Mouse (Mus musculus): ENCODE data around the gene Cep170. TPM values are rescaled to one million over a fixed set of nuclear protein-coding genes. Genes with fewer than 3 reads are reported as not detected.

The Cep170 gene
- polyA plus RNA-seq, 1 experiment from 2014 or later = 20.1 TPM

DNA sequence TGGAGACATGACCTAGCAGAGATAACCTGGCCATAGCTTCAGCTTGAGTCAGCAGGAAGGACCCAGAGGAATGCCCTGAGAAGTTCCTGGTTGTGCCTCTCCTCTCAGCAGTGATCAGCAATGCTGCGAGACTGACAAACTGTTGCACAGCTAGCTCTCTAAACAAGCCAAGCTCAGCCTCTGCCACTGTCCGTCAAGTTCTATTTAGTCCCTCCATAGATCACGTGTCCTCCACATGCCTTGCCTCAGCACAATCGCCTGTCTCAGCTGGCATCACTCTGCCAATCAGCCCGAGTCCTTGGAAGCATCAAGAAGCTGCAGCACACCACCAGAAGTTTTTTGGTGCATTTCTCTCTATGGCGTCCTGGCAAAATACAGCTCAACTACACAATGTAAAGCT, 21.0 kb upstream of the Cep170 start:
- Histone ChIP-seq H3K27me3 (replicated peaks) (no peaks in the 10 kb centered on the region), H3K36me3 (no peaks in the 10 kb centered on the region), H3K9ac (no peak overlapping the region), H3K27ac (no peak overlapping the region), H3K4me2 (peak overlapping the region; percentile 70), H3K4me3 (replicated peaks) (no peak overlapping the region), H3K9me3 (no peaks in the 10 kb centered on the region), H3K4me1 (no peaks in the 10 kb centered on the region; the same call in 1 of the 2 replicates)
- ATAC-seq (ENCODE audit: insufficient read depth, low FRiP score, low read depth) = no peak
- WGBS = 62% methylated on average over 6 of the region's 6 CpGs

DNA sequence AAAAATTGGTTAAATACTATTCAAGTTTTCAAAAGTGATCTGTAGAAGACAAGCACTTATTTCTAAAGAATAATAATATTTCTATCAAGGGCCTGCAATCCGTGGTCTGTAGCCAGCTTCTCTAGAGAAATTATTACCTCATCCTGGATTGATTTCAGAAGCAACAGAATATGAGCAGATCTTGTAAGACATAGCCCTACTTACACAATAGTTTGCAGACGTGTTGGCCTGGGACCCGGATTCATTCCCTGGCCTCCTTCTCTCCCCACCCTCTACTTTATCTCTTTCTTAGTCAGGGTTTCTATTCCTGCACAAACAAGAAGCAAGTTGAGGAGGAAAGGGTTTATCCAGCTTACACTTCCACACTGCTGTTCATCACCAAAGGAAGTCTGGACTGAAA, 20.1 kb upstream of the Cep170 start:
- ATAC-seq (ENCODE audit: insufficient read depth, low FRiP score, low read depth) = no peak
- WGBS = 61% methylated on average over 3 of the region's 3 CpGs
- Histone ChIP-seq H3K27ac (no peak overlapping the region), H3K4me3 (replicated peaks) (no peak overlapping the region), H3K27me3 (replicated peaks) (no peaks in the 10 kb centered on the region), H3K4me2 (no peak overlapping the region), H3K4me1 (no peaks in the 10 kb centered on the region; the same call in 1 of the 2 replicates), H3K36me3 (no peaks in the 10 kb centered on the region), H3K9me3 (no peaks in the 10 kb centered on the region), H3K9ac (no peak overlapping the region)

DNA sequence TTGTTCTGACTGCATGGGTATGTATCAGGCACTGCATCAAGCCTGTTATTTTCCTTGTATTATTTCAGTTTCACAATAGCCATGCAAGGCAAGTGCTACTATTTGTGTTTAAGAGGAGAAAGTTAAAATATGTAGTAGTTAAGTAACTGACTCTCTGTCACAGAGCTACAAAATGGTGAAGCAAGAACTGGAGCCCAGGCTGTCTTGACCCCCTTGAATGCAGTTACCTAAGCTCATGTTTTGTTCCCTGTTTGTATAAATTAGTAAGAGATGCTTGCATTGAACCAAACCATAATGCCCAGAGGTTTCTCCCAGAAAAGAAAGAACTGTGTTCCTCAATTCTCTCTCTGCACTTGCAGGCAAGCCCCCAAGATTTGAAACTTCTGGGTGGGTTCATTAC, 19.4 kb upstream of the Cep170 start:
- Histone ChIP-seq H3K27ac (no peak overlapping the region), H3K27me3 (replicated peaks) (no peaks in the 10 kb centered on the region), H3K4me3 (replicated peaks) (no peak overlapping the region), H3K4me2 (no peak overlapping the region), H3K4me1 (no peaks in the 10 kb centered on the region; the same call in 1 of the 2 replicates), H3K9me3 (no peaks in the 10 kb centered on the region), H3K9ac (no peak overlapping the region), H3K36me3 (no peaks in the 10 kb centered on the region)
- no peak for ATAC-seq (ENCODE audit: insufficient read depth, low FRiP score, low read depth)

DNA sequence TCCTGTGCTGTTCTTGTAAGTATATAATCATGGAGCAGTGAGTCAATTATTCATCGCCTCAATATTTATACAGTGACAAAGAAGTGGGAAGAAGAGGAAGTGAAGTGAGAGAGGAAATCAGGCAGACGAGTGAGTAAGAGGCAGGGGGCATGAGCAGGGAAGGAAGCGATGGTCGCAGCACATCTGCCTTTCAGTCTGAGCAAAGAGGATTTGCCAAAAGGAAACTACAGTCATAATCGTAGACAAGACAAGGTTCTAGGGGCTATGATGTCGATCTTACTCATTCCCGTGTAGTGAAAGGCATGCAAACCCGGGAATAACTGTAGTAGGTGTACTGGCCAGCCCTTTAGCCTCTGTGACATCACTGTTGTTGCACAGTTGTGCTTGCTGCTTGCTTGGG, 18.7 kb upstream of the Cep170 start:
- Histone ChIP-seq H3K9me3 (no peaks in the 10 kb centered on the region), H3K9ac (no peak overlapping the region), H3K4me1 (no peaks in the 10 kb centered on the region; the same call in 1 of the 2 replicates), H3K4me3 (replicated peaks) (no peak overlapping the region), H3K27ac (no peak overlapping the region), H3K36me3 (no peaks in the 10 kb centered on the region), H3K27me3 (replicated peaks) (no peaks in the 10 kb centered on the region), H3K4me2 (no peak overlapping the region)
- WGBS = 61% methylated on average over 8 of the region's 8 CpGs
- ATAC-seq (ENCODE audit: insufficient read depth, low FRiP score, low read depth) = no peak

DNA sequence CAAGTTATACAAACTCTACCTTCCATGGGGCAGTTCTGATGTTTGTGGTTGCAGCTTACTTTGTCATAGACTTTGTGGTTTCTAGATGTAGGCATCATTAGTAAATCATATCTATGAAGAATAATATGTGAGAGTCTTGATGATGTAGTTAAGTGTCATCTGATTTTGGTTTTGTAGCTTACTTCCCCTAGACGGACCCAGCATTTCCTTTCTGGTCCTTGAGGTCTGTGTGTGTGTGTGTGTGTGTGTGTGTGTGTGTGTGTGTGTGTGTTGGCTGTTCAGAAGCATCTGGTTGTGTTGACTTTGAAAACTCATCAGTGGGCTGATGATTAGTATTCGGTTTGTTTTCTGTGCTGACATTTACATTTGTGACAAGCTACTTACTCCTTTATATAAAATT, 18.2 kb upstream of the Cep170 start:
- no peak overlapping the region for H3K4me3 ChIP-seq (replicated peaks)
- H3K9ac ChIP-seq = no peak overlapping the region
- H3K4me1 ChIP-seq = no peaks in the 10 kb centered on the region; the same call in 1 of the 2 replicates
- no peak for ATAC-seq (ENCODE audit: insufficient read depth, low FRiP score, low read depth)
- no peaks in the 10 kb centered on the region for H3K9me3 ChIP-seq
- no peaks in the 10 kb centered on the region for H3K36me3 ChIP-seq
- no peak overlapping the region for H3K4me2 ChIP-seq
- 61% methylated on average over 2 of the region's 2 CpGs for WGBS
- no peak overlapping the region for H3K27ac ChIP-seq
- H3K27me3 ChIP-seq (replicated peaks) = no peaks in the 10 kb centered on the region

DNA sequence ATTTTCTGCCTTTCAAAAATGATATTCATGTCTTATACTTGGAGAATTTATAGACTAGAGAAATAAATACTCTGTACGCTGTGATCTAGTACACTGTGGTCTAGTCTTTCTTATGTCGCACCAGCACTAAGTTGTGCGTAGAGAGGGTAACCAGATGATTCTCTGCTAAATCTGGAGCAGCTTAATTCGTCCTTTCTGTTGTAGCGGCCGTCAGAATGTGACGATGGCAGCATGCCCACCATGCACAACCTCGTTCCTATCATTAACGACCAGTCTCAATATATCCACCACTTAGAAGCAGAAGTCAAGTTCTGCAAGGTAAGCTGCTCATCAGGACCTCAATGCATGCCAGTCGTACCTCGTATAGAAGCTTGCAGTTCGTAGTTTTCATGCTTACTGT, 14.8 kb upstream of the Cep170 start:
- Histone ChIP-seq H3K4me2 (no peak overlapping the region), H3K9ac (no peak overlapping the region), H3K9me3 (no peaks in the 10 kb centered on the region), H3K4me1 (no peaks in the 10 kb centered on the region), H3K36me3 (no peaks in the 10 kb centered on the region), H3K27me3 (replicated peaks) (no peaks in the 10 kb centered on the region), H3K27ac (no peak overlapping the region), H3K4me3 (replicated peaks) (no peak overlapping the region)
- no peak for ATAC-seq (ENCODE audit: insufficient read depth, low FRiP score, low read depth)
- 88% methylated on average over 12 of the region's 12 CpGs for WGBS

DNA sequence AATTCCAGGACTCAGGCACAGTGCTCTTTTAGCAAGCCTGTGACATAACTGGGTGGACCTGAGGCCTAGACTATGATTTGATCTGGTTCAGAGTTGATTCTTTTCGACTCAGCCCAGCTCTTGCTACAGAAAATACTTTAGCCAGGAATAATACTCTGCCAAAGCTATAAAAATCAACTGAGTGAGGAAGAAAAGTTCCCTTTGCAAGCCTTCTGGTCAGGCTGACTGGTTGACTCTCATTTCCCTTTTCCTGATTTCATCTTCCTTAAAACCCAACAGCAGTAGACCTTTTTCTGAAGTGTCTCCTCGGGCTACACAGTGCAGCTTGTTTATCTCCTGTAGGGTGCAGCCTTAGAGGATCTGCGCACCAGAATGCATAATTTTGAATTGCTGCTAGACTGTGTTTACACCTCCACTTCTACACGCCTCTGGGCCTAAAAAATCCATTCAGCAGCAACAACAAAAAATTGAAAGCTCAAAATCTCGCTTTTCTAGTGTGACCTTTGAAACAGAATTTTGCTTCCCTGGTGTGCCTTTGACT, 14.1 kb upstream of the Cep170 start:
- Histone ChIP-seq H3K36me3 (no peaks in the 10 kb centered on the region), H3K9me3 (no peaks in the 10 kb centered on the region), H3K4me3 (replicated peaks) (no peak overlapping the region), H3K9ac (no peak overlapping the region), H3K27ac (no peak overlapping the region), H3K27me3 (replicated peaks) (no peaks in the 10 kb centered on the region), H3K4me1 (no peaks in the 10 kb centered on the region), H3K4me2 (no peak overlapping the region)
- 73% methylated on average over 5 of the region's 5 CpGs for WGBS
- ATAC-seq (ENCODE audit: insufficient read depth, low FRiP score, low read depth) = no peak

DNA sequence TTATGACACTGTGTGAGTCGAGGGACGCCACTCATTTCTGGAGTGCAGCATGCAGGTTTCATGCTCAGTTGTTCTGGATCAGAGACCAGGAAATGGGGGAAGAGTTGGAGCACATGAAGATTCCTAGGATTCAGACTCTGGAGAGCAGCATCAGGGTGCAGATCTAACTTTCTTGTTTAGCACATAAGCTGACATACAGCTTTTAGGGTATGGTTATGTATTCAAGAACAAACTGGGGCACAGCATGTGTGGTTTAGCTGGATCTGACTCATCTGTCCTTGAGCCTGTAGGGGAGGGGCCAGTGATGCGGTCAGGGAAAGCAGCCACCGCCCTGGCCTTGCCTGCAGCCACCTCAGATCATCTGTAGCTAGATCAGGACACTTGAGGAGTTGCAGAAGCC, 13.5 kb upstream of the Cep170 start:
- no peaks in the 10 kb centered on the region for H3K4me1 ChIP-seq

DNA sequence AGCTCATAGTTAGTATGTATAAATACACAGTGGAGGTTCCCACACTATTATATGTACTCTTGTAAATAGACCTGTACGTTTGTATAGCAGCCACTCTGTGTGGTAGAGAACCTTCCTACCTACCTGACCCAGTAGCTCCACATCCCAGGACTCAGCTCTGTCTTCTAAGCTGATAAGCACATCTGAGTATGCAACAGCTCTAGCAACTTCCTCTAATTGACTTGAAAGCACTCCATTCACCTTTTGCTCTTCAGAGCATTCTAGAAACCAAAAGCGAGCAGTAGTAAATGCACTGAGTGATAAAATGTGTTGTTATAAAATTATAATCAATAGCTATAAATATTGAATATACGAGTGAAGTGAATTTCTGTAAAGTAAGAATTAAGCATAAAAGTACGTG, 13.1 kb upstream of the Cep170 start:
- H3K9ac ChIP-seq = no peak overlapping the region
- H3K36me3 ChIP-seq = no peaks in the 10 kb centered on the region
- no peaks in the 10 kb centered on the region for H3K27me3 ChIP-seq (replicated peaks)
- no peak for ATAC-seq (ENCODE audit: insufficient read depth, low FRiP score, low read depth)
- whole genome bisulfite sequencing = 83% methylated on average over 4 of the region's 4 CpGs
- no peak overlapping the region for H3K4me3 ChIP-seq (replicated peaks)
- H3K27ac ChIP-seq = no peak overlapping the region
- no peaks in the 10 kb centered on the region for H3K9me3 ChIP-seq
- H3K4me1 ChIP-seq = no peaks in the 10 kb centered on the region
- H3K4me2 ChIP-seq = no peak overlapping the region

More for the DNA sequence above, 13.5 kb upstream of the Cep170 start:
- H3K4me3 ChIP-seq (replicated peaks) = no peak overlapping the region
- H3K36me3 ChIP-seq = no peaks in the 10 kb centered on the region
- H3K27ac ChIP-seq = no peak overlapping the region
- no peaks in the 10 kb centered on the region for H3K27me3 ChIP-seq (replicated peaks)
- H3K9me3 ChIP-seq = no peaks in the 10 kb centered on the region
- no peak for ATAC-seq (ENCODE audit: insufficient read depth, low FRiP score, low read depth)
- no peak overlapping the region for H3K4me2 ChIP-seq
- 73% methylated on average over 4 of the region's 4 CpGs for WGBS
- no peak overlapping the region for H3K9ac ChIP-seq

DNA sequence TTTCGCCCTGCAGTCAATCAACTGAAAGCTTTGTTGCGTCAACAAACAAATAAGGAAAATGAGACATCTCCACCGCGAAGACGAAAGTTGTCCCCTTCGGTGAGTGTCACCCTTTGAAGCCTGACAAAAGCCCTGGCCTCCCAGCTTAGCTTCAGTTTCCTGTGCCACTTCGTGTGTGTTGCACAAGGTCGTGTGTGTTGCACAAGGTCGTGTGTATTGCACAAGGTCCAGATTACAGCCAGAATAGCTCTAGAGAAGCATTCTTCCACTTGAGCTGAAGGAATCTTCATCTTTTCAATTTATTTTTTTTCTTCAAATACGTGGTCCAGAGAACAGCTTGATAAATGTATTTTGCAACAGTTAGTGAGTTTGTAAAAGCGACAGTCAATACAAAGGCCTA, 12.3 kb upstream of the Cep170 start:
- H3K4me2 ChIP-seq = no peak overlapping the region
- H3K9me3 ChIP-seq = no peaks in the 10 kb centered on the region
- H3K4me3 ChIP-seq (replicated peaks) = no peak overlapping the region
- no peaks in the 10 kb centered on the region for H3K27me3 ChIP-seq (replicated peaks)
- 83% methylated on average over 11 of the region's 11 CpGs for WGBS
- no peak for ATAC-seq (ENCODE audit: insufficient read depth, low FRiP score, low read depth)
- H3K27ac ChIP-seq = no peak overlapping the region
- H3K9ac ChIP-seq = no peak overlapping the region
- no peaks in the 10 kb centered on the region for H3K4me1 ChIP-seq
- H3K36me3 ChIP-seq = no peaks in the 10 kb centered on the region

DNA sequence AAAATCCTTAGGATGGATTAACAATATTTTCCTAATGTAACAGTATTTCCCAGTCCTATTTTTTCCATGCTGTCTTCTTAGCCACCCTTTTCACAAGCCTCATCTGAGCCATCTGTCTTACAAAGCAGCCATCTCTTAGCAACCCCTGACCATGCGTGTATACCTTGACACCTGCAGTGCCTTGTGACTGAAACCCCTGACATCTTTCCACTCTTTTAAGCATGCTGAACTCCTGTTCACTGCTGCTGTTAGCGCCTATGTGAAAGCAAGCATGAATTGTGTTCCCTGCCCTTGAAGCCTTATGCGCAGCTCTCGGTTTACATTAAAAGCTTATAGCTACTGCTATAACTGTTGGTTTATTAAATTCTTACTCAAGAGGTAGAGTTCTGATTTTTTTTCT, 11.2 kb upstream of the Cep170 start:
- no peaks in the 10 kb centered on the region for H3K27me3 ChIP-seq (replicated peaks)

DNA sequence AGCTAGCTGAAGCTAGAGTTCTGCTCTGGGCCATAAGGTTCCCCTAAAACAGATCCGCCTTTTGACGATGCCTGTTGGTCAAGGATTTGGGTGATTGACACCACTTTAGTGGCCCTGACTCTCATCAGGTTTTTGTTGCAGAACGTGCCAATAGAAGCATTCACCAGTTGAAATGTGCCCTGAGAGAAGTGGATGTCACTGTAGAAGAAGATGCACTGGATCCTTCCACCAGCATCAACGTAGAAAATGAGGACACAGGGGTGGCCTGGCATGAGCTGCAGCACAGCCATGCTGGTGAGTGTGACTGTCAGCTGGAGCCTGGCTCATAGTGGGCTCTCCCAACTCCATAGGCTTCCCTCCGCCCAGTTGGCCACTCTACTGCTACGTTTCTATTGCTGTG, 10.7 kb upstream of the Cep170 start:
- Histone ChIP-seq H3K36me3 (no peaks in the 10 kb centered on the region), H3K27ac (no peak overlapping the region), H3K27me3 (replicated peaks) (no peaks in the 10 kb centered on the region), H3K4me3 (replicated peaks) (no peak overlapping the region), H3K4me2 (no peak overlapping the region), H3K4me1 (no peaks in the 10 kb centered on the region), H3K9ac (no peak overlapping the region), H3K9me3 (no peaks in the 10 kb centered on the region)
- ATAC-seq (ENCODE audit: insufficient read depth, low FRiP score, low read depth) = no peak
- 90% methylated on average over 6 of the region's 6 CpGs for WGBS

More for the DNA sequence above, 11.2 kb upstream of the Cep170 start:
- Histone ChIP-seq H3K4me1 (no peaks in the 10 kb centered on the region), H3K9ac (no peak overlapping the region), H3K4me3 (replicated peaks) (no peak overlapping the region), H3K36me3 (no peaks in the 10 kb centered on the region), H3K4me2 (no peak overlapping the region), H3K27ac (no peak overlapping the region), H3K9me3 (no peaks in the 10 kb centered on the region)
- 89% methylated on average over 4 of the region's 4 CpGs for WGBS
- no peak for ATAC-seq (ENCODE audit: insufficient read depth, low FRiP score, low read depth)

DNA sequence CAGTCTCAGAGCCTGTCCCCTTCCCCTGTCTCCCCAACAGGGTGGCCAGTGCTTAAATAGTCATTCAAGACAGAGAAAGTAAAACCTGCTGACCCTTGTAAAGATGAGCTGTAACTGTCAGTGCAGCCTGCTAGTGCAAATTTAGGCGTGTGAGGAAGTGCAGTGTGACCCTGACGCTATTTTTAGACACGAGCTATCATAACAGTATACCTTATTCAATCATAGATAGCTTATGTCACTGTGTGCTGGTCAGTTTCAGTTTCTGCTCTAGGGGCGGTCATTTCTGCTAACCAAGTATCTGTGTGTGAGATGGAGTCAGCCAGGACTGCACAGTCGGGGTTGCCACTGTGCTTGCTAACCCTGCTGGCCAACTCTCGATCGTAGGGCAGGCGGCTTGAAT, 10.0 kb upstream of the Cep170 start:
- Histone ChIP-seq H3K4me2 (no peak overlapping the region), H3K4me3 (replicated peaks) (no peak overlapping the region), H3K9ac (no peak overlapping the region), H3K36me3 (no peaks in the 10 kb centered on the region), H3K27me3 (replicated peaks) (no peaks in the 10 kb centered on the region), H3K9me3 (no peaks in the 10 kb centered on the region), H3K27ac (no peak overlapping the region), H3K4me1 (no peaks in the 10 kb centered on the region)
- ATAC-seq (ENCODE audit: insufficient read depth, low FRiP score, low read depth) = no peak
- WGBS = 70% methylated on average over 8 of the region's 8 CpGs
